Mouse (Mus musculus) stomach, embryonic 16.5 days (tissue): ENCODE data around the gene Pkp4. TPM values are rescaled to one million over a fixed set of nuclear protein-coding genes. Genes with fewer than 3 reads are reported as not detected.
"Not testable (repeated sequence)": the region's sequence is repeated elsewhere in the genome, so short reads cannot be mapped to it uniquely, and the experiment has no call there.

Experiments
- ATAC-seq: fragments of 200-750 bp; cut with Nextera tagmentation; 2 replicates; pipeline ENCODE4 v1.8.0; 2017; ENCODE audit warnings: moderate number of reproducible peaks, moderate TSS enrichment; ENCODE audit not compliant: insufficient read depth, low FRiP score
- H3K27ac ChIP-seq: fragments of 300-500 bp; sonication (generic); 2 replicates; pipeline ENCODE4 v1.5.1; 2014; ENCODE audit warnings: low read length
- H3K27me3 ChIP-seq: fragments of 300-500 bp; sonication (generic); 2 replicates; pipeline ENCODE4 v1.6.1; 2014; ENCODE audit warnings: low read length, control low read depth, mixed read lengths; ENCODE audit not compliant: control insufficient read depth, insufficient read depth
- H3K36me3 ChIP-seq: fragments of 300-500 bp; sonication (generic); 2 replicates; pipeline ENCODE4 v1.6.1; 2014; ENCODE audit warnings: low read length; ENCODE audit not compliant: control insufficient read depth, insufficient read depth
- H3K4me1 ChIP-seq: fragments of 300-500 bp; sonication (generic); 2 replicates; pipeline ENCODE4 v1.6.1; 2014; ENCODE audit warnings: low read length, control low read depth, mixed read lengths; ENCODE audit not compliant: control insufficient read depth, insufficient read depth
- H3K4me2 ChIP-seq: fragments of 300-500 bp; sonication (generic); 2 replicates; pipeline ENCODE4 v1.6.1; 2014; ENCODE audit warnings: low read depth, low read length, mixed read lengths
- H3K4me3 ChIP-seq: fragments of 300-500 bp; sonication (generic); replicated peaks from 2 replicates; pipeline ENCODE4 v1.5.1; 2014; ENCODE audit warnings: mild to moderate bottlenecking, low read length
- H3K9ac ChIP-seq: fragments of 300-500 bp; sonication (generic); 2 replicates; pipeline ENCODE4 v1.6.1; 2014; ENCODE audit warnings: low read length
- H3K9me3 ChIP-seq: fragments of 300-500 bp; sonication (generic); replicated peaks from 2 replicates; pipeline ENCODE4 v1.6.1; 2016; ENCODE audit warnings: low read length, control low read depth; ENCODE audit not compliant: control insufficient read depth
- WGBS: fragments of 180-500 bp; shearing (Covaris S2); extraction: QIAGEN DNeasy Blood & Tissue Kit; methylation state at CpG from one replicate; pipeline ENCODE4 v1.1.7; 2014; 5-methylcytosine and 5-hydroxymethylcytosine counted together
- polyA plus RNA-seq: library from polyadenylated mRNA; unstranded; fragments of >200 nt; fragmentation: Nextera tagmentation; extraction: Ambion mirVana; gene quantifications from 2 replicates; pipeline ENCODE4 v1.2.1, GENCODE M21; 2015

The Pkp4 gene
- polyA plus RNA-seq, 1 experiment from 2014 or later: 30.0 TPM

- H3K4me3 ChIP-seq, H3K4me1 ChIP-seq, H3K27ac ChIP-seq, H3K9me3 ChIP-seq, H3K9ac ChIP-seq, H3K27me3 ChIP-seq, H3K36me3 ChIP-seq, ATAC-seq, H3K4me2 ChIP-seq: not testable (repeated sequence)
- 63% methylated on average over 1 of the region's 1 CpGs for WGBS
Observed at GRCm38 (mm10) chr2:59395160-59395650, 234.6 kb downstream of the Pkp4 start.

GRCm38 (mm10) chr2:59396555-59396954, 235.9 kb downstream of the Pkp4 start:
- no peaks in the 10 kb centered on the region for H3K9me3 ChIP-seq
- no peak overlapping the region for H3K4me2 ChIP-seq
- no peak overlapping the region for H3K27ac ChIP-seq
- H3K36me3 ChIP-seq: no peaks in the 10 kb centered on the region
- ATAC-seq: no peak
- H3K4me1 ChIP-seq: no peaks in the 10 kb centered on the region
- 84% methylated on average over 1 of the region's 1 CpGs for WGBS
- no peak overlapping the region for H3K9ac ChIP-seq
- no peak overlapping the region for H3K4me3 ChIP-seq
- H3K27me3 ChIP-seq: no peaks in the 10 kb centered on the region

- Histone ChIP-seq H3K4me2 (no peak overlapping the region), H3K9ac (no peak overlapping the region), H3K27me3 (no peaks in the 10 kb centered on the region), H3K36me3 (no peaks in the 10 kb centered on the region), H3K4me3 (no peak overlapping the region), H3K9me3 (no peaks in the 10 kb centered on the region), H3K27ac (no peak overlapping the region), H3K4me1 (no peaks in the 10 kb centered on the region; the same call in 1 of the 2 replicates)
- no peak for ATAC-seq
Observed at GRCm38 (mm10) chr2:59397531-59397930, 236.9 kb downstream of the Pkp4 start.

- H3K27ac ChIP-seq: peak overlapping the region; percentile 25; the same call in 1 of the 2 replicates
- peak; percentile 44; the same call in 1 of the 2 replicates for ATAC-seq
- 65% methylated on average over 2 of the region's 2 CpGs for WGBS
Observed at GRCm38 (mm10) chr2:59400901-59401378, 240.3 kb downstream of the Pkp4 start.

DNA sequence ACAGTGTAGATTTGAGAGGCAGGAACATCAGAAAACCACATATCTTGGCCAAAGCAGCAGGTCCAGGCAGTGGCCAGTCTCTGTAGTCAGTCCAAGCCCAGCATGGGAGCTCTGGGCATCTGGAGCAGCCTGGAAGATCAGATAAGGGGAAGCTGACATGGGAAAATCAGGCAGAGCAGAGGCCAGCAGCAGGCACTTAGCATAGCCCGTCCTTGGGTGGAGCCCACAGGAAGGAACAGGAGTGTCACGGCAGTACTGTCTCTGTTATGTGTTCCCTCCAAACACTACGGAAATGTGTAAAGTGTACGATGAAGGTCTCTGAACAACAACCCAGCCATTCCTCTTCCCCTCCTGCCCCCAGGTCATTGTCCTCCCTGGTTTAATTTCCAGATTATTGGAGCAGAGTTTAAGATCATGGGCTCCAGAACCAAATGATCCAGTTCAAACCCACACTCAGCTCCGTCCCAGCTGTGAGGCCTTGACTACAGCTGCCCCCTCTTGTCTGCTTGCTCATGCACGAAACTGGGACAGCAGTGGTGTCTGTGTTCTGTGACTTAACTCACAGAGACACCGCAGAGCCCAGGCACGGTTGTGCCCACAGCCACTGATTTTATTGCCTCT, 241.3 kb downstream of the Pkp4 start:
- Histone ChIP-seq H3K4me2 (no peak overlapping the region), H3K4me3 (no peak overlapping the region), H3K27ac (peak overlapping the region; percentile 46; the same call in 1 of the 2 replicates), H3K36me3 (no peaks in the 10 kb centered on the region), H3K4me1 (no peaks in the 10 kb centered on the region; the same call in 1 of the 2 replicates), H3K9me3 (no peaks in the 10 kb centered on the region), H3K27me3 (no peaks in the 10 kb centered on the region), H3K9ac (no peak overlapping the region)
- peak; percentile 74; the same call in 1 of the 2 replicates for ATAC-seq
- 66% methylated on average over 8 of the region's 8 CpGs for WGBS

More at GRCm38 (mm10) chr2:59400901-59401378, 240.3 kb downstream of the Pkp4 start:
- Histone ChIP-seq H3K36me3 (no peaks in the 10 kb centered on the region), H3K4me3 (no peak overlapping the region), H3K4me2 (no peak overlapping the region), H3K9ac (no peak overlapping the region), H3K4me1 (no peaks in the 10 kb centered on the region; the same call in 1 of the 2 replicates), H3K27me3 (no peaks in the 10 kb centered on the region), H3K9me3 (no peaks in the 10 kb centered on the region)

DNA sequence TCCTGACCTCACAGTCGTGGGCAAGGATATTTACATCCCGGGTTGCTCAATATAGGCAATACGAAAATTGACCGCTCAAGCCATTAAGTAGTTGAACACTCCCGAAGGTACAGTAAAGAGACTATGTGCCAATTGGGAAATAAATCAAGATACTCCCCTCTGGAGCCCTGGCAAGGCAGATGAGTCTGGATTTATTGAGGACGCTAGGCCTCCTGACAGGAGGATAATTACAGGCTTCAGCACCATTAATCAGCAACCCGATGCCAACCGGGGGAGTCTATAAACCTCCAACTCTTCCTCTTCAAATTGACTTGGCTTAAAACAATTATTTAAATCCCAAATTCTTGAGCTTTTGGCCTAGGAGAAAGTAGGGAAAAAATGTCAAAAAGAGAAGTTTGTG, 243.4 kb downstream of the Pkp4 start:
- no peak overlapping the region for H3K4me3 ChIP-seq
- no peak overlapping the region for H3K9ac ChIP-seq
- ATAC-seq: no peak
- no peak overlapping the region for H3K4me2 ChIP-seq
- no peaks in the 10 kb centered on the region; the same call in 1 of the 2 replicates for H3K4me1 ChIP-seq
- H3K9me3 ChIP-seq: no peaks in the 10 kb centered on the region
- H3K27me3 ChIP-seq: no peaks in the 10 kb centered on the region
- WGBS: 66% methylated on average over 8 of the region's 8 CpGs
- H3K36me3 ChIP-seq: no peaks in the 10 kb centered on the region
- H3K27ac ChIP-seq: no peak overlapping the region

Other genes with a start within 250 kb of the Pkp4 start
- 0.93 and 1.4 TPM in 2 replicates for gene Ccdc148, start 167 bp upstream of the Pkp4 start, polyA plus RNA-seq